Mouse (Mus musculus) bone marrow macrophage, adult 2 months (primary cell): ENCODE measurements around the gene BC035947. TPM values are rescaled to one million over a fixed set of nuclear protein-coding genes. Genes with fewer than 3 reads are reported as not detected.

Experiments used
- H3K27ac ChIP-seq: 2 replicates; pipeline ENCODE4 v1.5.1; 2012; ENCODE audit warnings: low read depth, low read length; ENCODE audit not compliant: insufficient read depth
- H3K4me1 ChIP-seq: 2 replicates; pipeline ENCODE4 v1.6.1; 2012; ENCODE audit warnings: low read length; ENCODE audit not compliant: control insufficient read depth, insufficient read depth
- H3K4me3 ChIP-seq: 2 replicates; pipeline ENCODE4 v1.5.1; 2012; ENCODE audit warnings: mild to moderate bottlenecking, low read length, moderate library complexity; ENCODE audit not compliant: insufficient read depth
- CTCF ChIP-seq: IDR thresholded peaks from 2 replicates; pipeline ENCODE4 v1.5.1; 2012; ENCODE audit warnings: low read depth, mild to moderate bottlenecking, low read length, moderate library complexity
- POLR2A ChIP-seq: IDR thresholded peaks from 2 replicates; pipeline ENCODE4 v1.6.1; 2012; ENCODE audit warnings: mild to moderate bottlenecking, low read depth, low read length, borderline replicate concordance
- polyA plus RNA-seq: library from polyadenylated mRNA; stranded (reverse); fragments of >200 nt; gene quantifications from 2 replicates; pipeline ENCODE4 v1.2.4, GENCODE M21; 2012; ENCODE audit not compliant: missing spikeins, insufficient read depth, insufficient read length

Gene BC035947
- polyA plus RNA-seq, 1 experiment, result not detected

- H3K4me1 ChIP-seq, result peaks cover 5% of the 10 kb centered on the region; the same call in 1 of the 2 replicates
- TF ChIP-seq CTCF, result no peak
- no peak for TF ChIP-seq POLR2A
- H3K4me3 ChIP-seq, result no peak overlapping the region
- H3K27ac ChIP-seq, result no peak overlapping the region
Observed at GRCm38 (mm10) chr1:78534428-78535150, 22.6 kb upstream of the BC035947 start.

GRCm38 (mm10) chr1:78532184-78532800 is 20.3 kb upstream of the BC035947 start:
- no peak overlapping the region for H3K4me3 ChIP-seq
- no peak overlapping the region for H3K27ac ChIP-seq
- H3K4me1 ChIP-seq, result no peaks in the 10 kb centered on the region
- no peak for TF ChIP-seq CTCF

DNA sequence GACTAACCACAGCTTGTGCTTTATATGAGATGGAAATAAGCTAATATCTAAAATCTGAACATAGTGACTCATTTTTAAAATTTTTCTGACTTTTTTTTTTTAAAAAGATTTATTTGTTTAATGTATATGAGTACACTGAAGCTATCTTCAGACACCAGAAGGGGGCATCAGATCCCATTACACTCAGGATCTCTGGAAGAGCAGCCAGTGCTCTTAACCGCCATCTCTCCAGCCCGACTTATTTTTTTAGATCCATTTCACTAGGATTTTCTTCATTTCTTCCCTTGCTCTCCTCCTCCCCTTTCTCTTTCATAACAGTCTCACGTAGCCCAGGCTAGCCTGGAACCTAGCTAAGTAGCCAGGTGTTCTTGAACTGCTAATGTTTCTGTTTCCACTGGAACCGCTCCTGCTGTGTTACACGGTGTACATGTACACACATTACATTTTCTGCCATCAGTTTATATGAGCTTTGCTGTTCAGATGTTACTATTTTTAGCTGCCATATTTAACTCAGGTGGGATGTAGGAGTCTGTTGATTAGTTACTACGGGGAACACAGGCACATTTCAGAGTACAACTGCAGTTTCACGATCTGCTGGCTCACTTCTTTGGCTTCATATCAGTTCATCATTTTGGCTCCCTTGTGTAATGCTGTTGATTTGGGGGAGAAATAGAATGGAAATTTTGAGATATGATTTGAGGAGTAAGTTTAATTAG is 18.7 kb upstream of the BC035947 start:
- no peak overlapping the region for H3K4me3 ChIP-seq
- H3K4me1 ChIP-seq, result no peaks in the 10 kb centered on the region
- no peak for TF ChIP-seq POLR2A
- no peak overlapping the region for H3K27ac ChIP-seq

DNA sequence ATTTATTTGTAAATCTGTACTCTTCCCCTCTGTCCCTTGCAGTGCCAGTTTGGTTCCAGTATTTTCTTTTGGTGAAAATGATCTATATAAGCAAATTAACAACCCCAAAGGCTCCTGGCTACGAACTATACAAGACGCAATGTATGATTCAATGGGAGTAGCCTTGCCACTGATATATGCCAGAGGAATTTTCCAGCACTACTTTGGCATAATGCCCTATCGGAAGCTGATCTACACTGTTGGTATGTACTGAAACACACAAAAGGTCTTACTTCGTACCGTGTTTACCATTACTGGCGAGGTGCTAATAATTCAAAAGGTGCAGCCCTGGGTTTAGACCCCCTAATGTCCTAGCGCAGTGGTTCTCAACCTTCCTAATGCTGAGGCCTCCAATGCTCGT is 17.1 kb upstream of the BC035947 start:
- Histone ChIP-seq H3K27ac (no peak overlapping the region), H3K4me3 (no peak overlapping the region), H3K4me1 (no peaks in the 10 kb centered on the region)
- no peak for TF ChIP-seq CTCF
- no peak for TF ChIP-seq POLR2A

- TF ChIP-seq POLR2A, result no peak
- TF ChIP-seq CTCF, result no peak
- Histone ChIP-seq H3K4me1 (0 out of 2 replicates have a peak, but pooled peaks cover 2% of the 10 kb centered on the region), H3K27ac (no peak overlapping the region)
Observed at GRCm38 (mm10) chr1:78528356-78528755, 16.4 kb upstream of the BC035947 start.

DNA sequence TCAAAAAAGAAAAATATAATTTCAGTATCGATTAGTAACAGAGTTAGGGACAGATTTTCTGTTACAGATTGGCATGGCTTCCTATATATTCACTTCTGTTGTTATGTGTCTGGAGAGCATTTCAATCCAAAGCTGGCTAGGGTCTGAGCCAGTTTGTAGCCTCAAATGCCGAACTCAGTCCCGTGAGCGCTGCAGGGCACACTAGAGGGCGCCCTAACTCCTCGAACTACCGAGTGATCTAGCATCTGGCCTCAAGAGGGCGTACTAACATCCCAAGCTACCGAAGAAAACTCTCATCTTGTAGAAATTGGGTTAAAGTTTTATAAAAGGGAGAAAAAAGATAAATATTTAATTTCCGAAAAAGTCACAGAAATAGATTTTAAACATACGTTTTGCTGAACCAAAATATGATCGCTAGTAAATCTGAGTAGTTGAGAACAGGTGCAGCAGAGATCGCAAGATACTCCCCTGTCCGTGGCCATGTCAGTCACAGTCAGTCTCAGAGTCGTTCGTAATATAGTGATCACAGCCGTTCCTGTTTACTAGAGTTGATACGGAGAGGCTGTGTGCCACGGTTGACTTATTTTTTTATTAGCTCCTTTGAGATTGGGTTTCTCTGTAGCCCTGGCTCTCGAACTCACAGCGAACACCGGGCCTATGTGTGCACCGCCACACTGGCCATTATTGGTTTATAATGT is 13.4 kb upstream of the BC035947 start:
- no peak overlapping the region for H3K4me3 ChIP-seq
- H3K27ac ChIP-seq, result no peak overlapping the region

More at GRCm38 (mm10) chr1:78528356-78528755, 16.4 kb upstream of the BC035947 start:
- no peak overlapping the region for H3K4me3 ChIP-seq

GRCm38 (mm10) chr1:78518907-78519306 is 6.9 kb upstream of the BC035947 start:
- TF ChIP-seq POLR2A (no peak), CTCF (no peak)
- no peak overlapping the region for H3K4me3 ChIP-seq
- H3K27ac ChIP-seq, result no peak overlapping the region
- 0 out of 2 replicates have a peak, but pooled peaks cover 2% of the 10 kb centered on the region for H3K4me1 ChIP-seq

More for the DNA sequence above, 13.4 kb upstream of the BC035947 start:
- TF ChIP-seq CTCF (peak; percentile 99), POLR2A (no peak)
- H3K4me1 ChIP-seq, result 0 out of 2 replicates have a peak, but pooled peaks cover 2% of the 10 kb centered on the region

GRCm38 (mm10) chr1:78512756-78513155 is 798 bp upstream of the BC035947 start:
- H3K4me1 ChIP-seq, result no peaks in the 10 kb centered on the region
- no peak overlapping the region for H3K4me3 ChIP-seq
- no peak overlapping the region for H3K27ac ChIP-seq
- TF ChIP-seq POLR2A (no peak), CTCF (no peak)

- H3K4me1 ChIP-seq, result peaks cover 3% of the 10 kb centered on the region
- no peak within 1 kb of the TSS for H3K4me3 ChIP-seq
- TF ChIP-seq CTCF (no peak), POLR2A (no peak)
- no peak within 1 kb of the TSS for H3K27ac ChIP-seq
Observed at GRCm38 (mm10) chr1:78510862-78511261, 1.1 kb downstream of the BC035947 start, which contains the start of gene Mogat1. Mogat1 (plus strand) TSS chr1:78510991.
